Mouse (Mus musculus) megakaryocyte progenitor cell, adult 5-6 weeks (primary cell): ENCODE results near the gene Itgb5. TPM values are rescaled to one million over a fixed set of nuclear protein-coding genes. Genes with fewer than 3 reads are reported as not detected.

Source experiments
- ATAC-seq: replicated peaks from 2 replicates; pipeline ENCODE4 v1.8.0; 2016; ENCODE audit warnings: mild to moderate bottlenecking, moderate TSS enrichment, inconsistent platforms; ENCODE audit not compliant: poor library complexity
- total RNA-seq, 2 experiments: library from RNA; stranded (forward) in 1 of 2; stranded (reverse) in 1 of 2; fragments of 157-497, 149-512 nt in 1 of 2; fragments of 200-1000 nt in 1 of 2; gene quantifications; 2 replicates each; pipeline versions ENCODE4 v1.2.3 to v1.2.4; 2015 to 2017

Gene Itgb5
- total RNA-seq, 2 experiments from 2014 or later: 4.4 to 8.5 TPM

GRCm38 (mm10) chr16:33896801-33897200, 67.3 kb downstream of the Itgb5 start:
- ATAC-seq: no peak; the same call in 1 of the 2 replicates

- ATAC-seq: no peak
Observed at GRCm38 (mm10) chr16:33903664-33904441, 74.4 kb downstream of the Itgb5 start.

GRCm38 (mm10) chr16:33904553-33904952, 75.1 kb downstream of the Itgb5 start:
- ATAC-seq: no peak

GRCm38 (mm10) chr16:33908239-33908638, 78.8 kb downstream of the Itgb5 start:
- no peak for ATAC-seq

GRCm38 (mm10) chr16:33914997-33915396, 85.5 kb downstream of the Itgb5 start:
- ATAC-seq: peak; percentile 64

- ATAC-seq: no peak
Observed at GRCm38 (mm10) chr16:33916473-33917251, 87.2 kb downstream of the Itgb5 start.

GRCm38 (mm10) chr16:33917390-33917789, 87.9 kb downstream of the Itgb5 start:
- ATAC-seq: no peak

- no peak for ATAC-seq
Observed at GRCm38 (mm10) chr16:33917926-33918325, 88.5 kb downstream of the Itgb5 start.

- ATAC-seq: peak; percentile 48
Observed at GRCm38 (mm10) chr16:33921514-33921913, 92.0 kb downstream of the Itgb5 start.

- ATAC-seq: peak; percentile 76
Observed at GRCm38 (mm10) chr16:33922111-33923000, 92.9 kb downstream of the Itgb5 start.

- no peak for ATAC-seq
Observed at GRCm38 (mm10) chr16:33923001-33923316, 93.5 kb downstream of the Itgb5 start.

GRCm38 (mm10) chr16:33923758-33924157, 94.3 kb downstream of the Itgb5 start:
- peak; percentile 43 for ATAC-seq

GRCm38 (mm10) chr16:33927263-33927824, 97.9 kb downstream of the Itgb5 start:
- no peak for ATAC-seq

GRCm38 (mm10) chr16:33928788-33929462, 99.5 kb downstream of the Itgb5 start:
- ATAC-seq: 0 out of 2 replicates have a peak, but pooled peaks have one; percentile 6

- no peak for ATAC-seq
Observed at GRCm38 (mm10) chr16:33930785-33931184, 101.3 kb downstream of the Itgb5 start.

GRCm38 (mm10) chr16:33931682-33932081, 102.2 kb downstream of the Itgb5 start:
- no peak for ATAC-seq

GRCm38 (mm10) chr16:33932126-33932525, 102.7 kb downstream of the Itgb5 start:
- no peak for ATAC-seq

- ATAC-seq: no peak
Observed at GRCm38 (mm10) chr16:33933411-33933810, 103.9 kb downstream of the Itgb5 start.

- ATAC-seq: no peak
Observed at GRCm38 (mm10) chr16:33934701-33935406, 105.4 kb downstream of the Itgb5 start.

GRCm38 (mm10) chr16:33935407-33935785, 105.9 kb downstream of the Itgb5 start:
- no peak for ATAC-seq
